Mouse (Mus musculus): ENCODE measurements around the gene Mrps11. TPM values are rescaled to one million over a fixed set of nuclear protein-coding genes. Genes with fewer than 3 reads are reported as not detected.

Gene Mrps11
- polyA plus RNA-seq, 1 experiment from 2014 or later, result 73.1 TPM

Other genes with a start within 250 kb of the Mrps11 start
- 23.8 and 24.1 TPM in 2 replicates for gene Ntrk3, start 45.1 kb upstream of the Mrps11 start, polyA plus RNA-seq (2015; fragmentation: Nextera tagmentation; extraction: Ambion mirVana)
- gene Mrpl46, start 412 bp downstream of the Mrps11 start, polyA plus RNA-seq (2015; fragmentation: Nextera tagmentation; extraction: Ambion mirVana), result 58.0 and 61.4 TPM in 2 replicates
- gene Det1, start 64.1 kb downstream of the Mrps11 start, polyA plus RNA-seq (2015; fragmentation: Nextera tagmentation; extraction: Ambion mirVana), result 9.9 and 12.1 TPM in 2 replicates
- 57.7 and 65.3 TPM in 2 replicates for gene Aen, start 112.7 kb downstream of the Mrps11 start, polyA plus RNA-seq (2015; fragmentation: Nextera tagmentation; extraction: Ambion mirVana)
- 1.6 and 2.1 TPM in 2 replicates for gene Isg20, start 130.3 kb downstream of the Mrps11 start, polyA plus RNA-seq (2015; fragmentation: Nextera tagmentation; extraction: Ambion mirVana)